Mouse (Mus musculus): ENCODE measurements at regions not wholly inside any gene's neighbourhood (a gene's known extent, or its start where the extent isn't known, plus 50 kb on each side); places are given as distances from the start of the nearest gene placed in this dataset.

DNA sequence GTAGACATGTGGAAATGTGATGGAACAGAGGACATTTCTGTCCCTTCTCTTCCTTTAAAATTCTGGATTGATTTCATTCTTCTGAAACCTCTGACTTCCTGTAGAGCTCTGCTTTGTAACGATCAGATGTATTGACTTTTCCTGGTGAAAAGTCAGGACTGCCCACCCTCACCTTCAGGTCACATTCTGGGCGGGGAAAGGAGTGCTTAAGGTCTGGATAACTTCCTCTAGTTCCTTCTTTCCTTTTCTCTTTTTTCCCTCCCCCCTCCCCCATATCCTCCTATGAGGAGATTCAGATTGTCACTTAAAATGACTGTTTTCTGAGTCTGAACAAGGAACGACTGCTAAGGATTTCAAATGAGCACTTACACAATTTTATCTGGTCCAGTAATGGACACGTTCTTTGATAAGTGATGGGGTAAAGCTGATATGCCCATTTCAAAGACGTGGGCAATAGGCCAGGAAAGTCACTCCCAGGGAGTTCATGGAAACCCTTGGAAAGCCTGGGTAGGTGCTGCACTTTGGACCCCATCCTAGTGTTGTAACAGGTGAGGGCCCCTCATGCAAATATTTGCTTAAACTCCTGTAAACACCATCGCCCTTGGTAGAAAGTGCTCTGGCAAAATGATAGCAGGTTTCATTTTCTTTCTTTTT, 186.9 kb upstream of the Marcks start:
- no peak for TF ChIP-seq CTCF (IDR thresholded peaks at IDR 0.05)
- in situ Hi-C loops (cut with MboI; ENCODE audit: low pct_unique_long_range_greater_than_20kb), result no loop called here
- DNase-seq (ENCODE audit: low read depth, low spot score) (no peak), ATAC-seq (no peak)
- ChIA-PET POLR2A (no interaction called here), CTCF (interaction anchor here (1.7 kb wide), 1 partner anchor 33 kb away, joined by 5 read pairs; no protein-coding TSS in a partner anchor)
- no peaks in the 10 kb centered on the region for H3K27me3 ChIP-seq

DNA sequence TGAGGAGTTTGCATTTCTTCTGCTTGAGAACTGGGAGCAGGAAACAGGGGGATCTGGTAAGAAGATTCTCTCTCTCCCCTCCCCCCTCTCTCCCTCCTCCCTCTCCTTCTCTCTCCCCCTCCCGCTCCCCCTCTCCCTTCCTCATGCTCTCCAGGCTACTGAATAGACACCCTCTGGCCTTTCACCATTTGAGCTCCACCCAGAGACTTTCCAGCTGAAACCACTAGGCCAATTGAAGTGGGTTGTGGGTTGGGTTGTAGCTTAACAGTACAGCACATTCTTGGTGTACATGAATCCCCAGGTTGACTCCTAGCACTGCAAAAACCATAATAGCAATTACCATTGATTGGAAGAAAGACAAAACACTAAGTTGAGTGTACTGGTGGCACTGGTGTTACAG, 185.0 kb upstream of the Marcks start:
- DNase-seq (ENCODE audit: low read depth, low spot score) (no peak), ATAC-seq (no peak)
- H3K27me3 ChIP-seq, result no peaks in the 10 kb centered on the region
- ChIA-PET CTCF (interaction anchor here (1.0 to 1.7 kb wide), 5 partner anchors 8 to 35 kb away, joined by 3 to 5 read pairs (median 3); no protein-coding TSS in a partner anchor), POLR2A (interaction anchor here (1.0 kb wide), 1 partner anchor 11 kb away, joined by 9 read pairs; no protein-coding TSS in a partner anchor)
- no peak for TF ChIP-seq CTCF (IDR thresholded peaks at IDR 0.05)
- in situ Hi-C loops (cut with MboI; ENCODE audit: low pct_unique_long_range_greater_than_20kb), result no loop called here

DNA sequence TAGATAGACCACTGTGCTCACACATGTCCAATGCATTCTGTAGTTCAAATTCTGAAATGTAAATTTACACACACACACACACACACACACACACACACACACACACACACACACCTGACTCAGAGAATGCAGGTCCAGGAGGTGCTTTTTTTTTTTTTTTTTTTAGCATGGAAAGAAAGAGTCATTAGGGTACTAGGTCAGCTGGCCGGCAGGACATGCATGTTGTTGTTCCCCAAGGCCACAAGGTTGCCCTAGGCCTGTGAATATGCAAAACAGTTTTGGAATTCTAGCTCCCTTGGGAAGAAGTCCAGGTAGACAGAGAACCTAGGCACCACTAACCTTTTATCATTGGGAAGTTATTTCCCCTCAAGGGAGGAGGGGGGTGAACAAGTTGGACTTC, 184.1 kb upstream of the Marcks start:
- no peaks in the 10 kb centered on the region for H3K27me3 ChIP-seq
- CTCF ChIA-PET, result interaction anchor here (1.2 to 1.5 kb wide), 2 partner anchors 9 to 13 kb away, joined by 3 read pairs; no protein-coding TSS in a partner anchor
- POLR2A ChIA-PET, result interaction anchor here (0.7 to 1.0 kb wide), 2 partner anchors 12 to 41 kb away, joined by 7 to 9 read pairs; no protein-coding TSS in a partner anchor
- TF ChIP-seq CTCF (IDR thresholded peaks at IDR 0.05), result no peak
- DNase-seq (ENCODE audit: low read depth, low spot score) (no peak), ATAC-seq (no peak)
- in situ Hi-C loops (cut with MboI; ENCODE audit: low pct_unique_long_range_greater_than_20kb), result no loop called here

DNA sequence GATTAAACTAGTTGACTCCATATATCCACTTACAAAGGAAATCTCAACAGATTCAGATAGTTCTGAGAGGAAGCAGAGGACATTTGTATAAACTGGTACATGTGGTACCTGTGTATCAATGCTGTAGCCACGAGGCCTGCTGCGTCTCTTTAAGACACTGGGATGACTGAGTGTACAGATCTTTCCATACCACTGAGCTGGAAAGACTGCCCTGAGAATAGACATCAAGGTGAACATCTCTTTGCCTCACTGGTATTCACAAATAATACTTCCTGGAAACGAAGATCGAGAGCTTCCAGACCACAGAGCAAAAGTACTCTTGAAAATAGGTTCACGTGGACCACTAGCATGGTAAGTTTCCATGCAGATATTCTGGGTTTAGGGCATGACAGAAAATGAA, 183.6 kb upstream of the Marcks start:
- CTCF ChIA-PET, result interaction anchor here (1.5 kb wide), 1 partner anchor 13 kb away, joined by 3 read pairs; no protein-coding TSS in a partner anchor
- in situ Hi-C loops (cut with MboI; ENCODE audit: low pct_unique_long_range_greater_than_20kb), result no loop called here
- POLR2A ChIA-PET, result no interaction called here
- ATAC-seq (no peak), DNase-seq (ENCODE audit: low read depth, low spot score) (no peak)
- H3K27me3 ChIP-seq, result no peaks in the 10 kb centered on the region
- no peak for TF ChIP-seq CTCF (IDR thresholded peaks at IDR 0.05)

DNA sequence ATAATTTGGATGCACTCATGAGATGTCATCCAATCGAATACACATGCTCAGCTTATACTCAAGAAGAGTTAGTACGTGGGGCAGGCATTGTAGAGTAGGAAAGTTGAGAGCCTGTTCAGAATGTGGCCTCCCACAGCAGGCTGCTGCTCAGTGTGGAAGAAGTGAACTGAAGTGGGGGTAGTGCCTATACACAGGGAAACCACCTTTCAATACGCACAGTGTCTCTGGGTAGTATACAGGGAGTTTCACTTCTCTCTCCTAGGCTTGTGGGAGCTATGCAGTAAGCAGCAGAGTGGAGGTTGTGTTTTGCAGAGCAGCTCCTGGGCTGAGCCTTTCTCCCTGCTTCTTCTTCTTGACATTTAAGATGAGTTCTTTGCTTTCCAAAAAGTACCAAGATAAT, 182.5 kb upstream of the Marcks start:
- in situ Hi-C loops (cut with MboI; ENCODE audit: low pct_unique_long_range_greater_than_20kb), result no loop called here
- ChIA-PET POLR2A (interaction anchor here (0.6 kb wide), 1 partner anchor 14 kb away, joined by 4 read pairs; no protein-coding TSS in a partner anchor), CTCF (no interaction called here)
- ATAC-seq, result no peak
- no peak for TF ChIP-seq CTCF (IDR thresholded peaks at IDR 0.05)
- no peak for DNase-seq (ENCODE audit: low read depth, low spot score)
- no peaks in the 10 kb centered on the region for H3K27me3 ChIP-seq

DNA sequence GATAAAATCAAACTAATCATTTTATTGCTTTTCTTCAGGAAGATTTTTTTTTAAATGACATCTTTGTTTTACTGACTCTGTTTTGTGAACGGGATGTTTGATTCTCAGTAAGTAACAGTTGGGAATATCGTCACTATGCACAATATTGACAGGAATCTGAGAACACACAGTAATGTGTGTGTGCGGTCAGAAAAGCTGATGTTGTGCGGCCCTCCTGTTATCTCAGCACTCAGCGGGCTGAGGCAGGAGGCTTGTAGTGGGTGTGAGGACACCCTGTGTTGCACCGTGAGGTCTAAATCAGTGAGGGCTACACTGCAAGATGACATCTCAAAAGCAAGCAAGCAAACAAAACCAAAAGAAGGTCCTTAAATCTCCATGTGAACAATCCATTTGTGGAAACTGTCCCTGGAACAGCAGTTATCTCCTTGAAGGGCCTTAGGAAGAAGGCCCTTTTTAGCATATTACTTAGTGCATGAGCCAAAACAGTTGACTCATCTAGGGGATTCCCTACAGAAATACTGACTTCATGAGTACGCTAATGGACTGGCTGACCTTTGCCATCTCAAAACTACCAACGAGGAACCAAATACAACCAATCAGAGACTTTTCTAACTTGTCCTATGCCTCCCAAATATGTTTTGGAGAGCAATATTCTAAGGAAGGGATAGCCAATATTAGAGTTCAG, 181.2 kb upstream of the Marcks start:
- POLR2A ChIA-PET, result no interaction called here
- CTCF ChIA-PET, result no interaction called here
- TF ChIP-seq CTCF (IDR thresholded peaks at IDR 0.05), result no peak
- ATAC-seq, result peak; percentile 38
- H3K27me3 ChIP-seq, result no peaks in the 10 kb centered on the region
- in situ Hi-C loops (cut with MboI; ENCODE audit: low pct_unique_long_range_greater_than_20kb), result no loop called here
- no peak for DNase-seq (ENCODE audit: low read depth, low spot score)

DNA sequence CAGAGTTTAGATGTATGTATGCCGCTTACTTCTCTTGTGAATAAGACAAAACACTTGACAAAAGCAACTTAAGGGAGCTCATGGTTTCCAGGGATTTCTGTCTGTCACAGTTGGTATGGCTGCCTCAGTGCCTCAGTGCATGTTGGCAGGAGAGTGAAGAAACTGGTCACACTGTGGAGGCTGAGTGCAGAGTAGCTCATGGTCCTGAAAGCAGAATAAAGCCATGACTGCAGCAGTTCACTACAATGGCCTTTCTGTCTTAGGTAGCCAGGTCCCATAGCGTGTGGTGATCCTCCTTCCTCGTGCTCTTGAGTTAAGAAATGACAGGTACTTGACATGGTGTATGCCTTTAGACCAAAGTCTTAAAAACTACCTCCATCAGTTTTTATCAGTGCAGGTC, 178.0 kb upstream of the Marcks start:
- POLR2A ChIA-PET, result no interaction called here
- H3K27me3 ChIP-seq, result no peaks in the 10 kb centered on the region
- CTCF ChIA-PET, result no interaction called here

DNA sequence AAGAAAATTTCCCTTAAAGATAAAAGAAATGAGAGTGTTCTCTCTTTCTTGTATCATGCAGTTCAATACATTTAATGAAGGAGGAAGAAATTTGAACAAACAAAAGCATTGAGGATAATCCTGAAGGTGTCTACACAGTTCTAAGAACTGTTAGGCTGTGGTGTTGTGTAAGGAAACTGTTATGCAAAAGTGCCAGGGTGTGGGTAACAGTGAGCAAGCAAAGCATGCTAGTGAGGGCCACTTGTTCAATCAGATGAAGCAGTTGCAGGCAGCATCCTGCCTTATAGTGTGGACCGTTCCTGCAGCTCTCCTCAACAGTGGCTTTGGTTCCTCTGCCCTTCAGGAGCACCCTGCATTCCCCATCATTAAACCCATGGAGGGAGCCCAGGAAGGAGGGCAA, 177.1 kb upstream of the Marcks start:
- in situ Hi-C loops (cut with MboI; ENCODE audit: low pct_unique_long_range_greater_than_20kb), result no loop called here
- ChIA-PET POLR2A (no interaction called here), CTCF (no interaction called here)
- TF ChIP-seq CTCF (IDR thresholded peaks at IDR 0.05), result no peak
- no peaks in the 10 kb centered on the region for H3K27me3 ChIP-seq
- DNase-seq (ENCODE audit: low read depth, low spot score) (no peak), ATAC-seq (no peak)

More for the DNA sequence above, 178.0 kb upstream of the Marcks start:
- DNase-seq (ENCODE audit: low read depth, low spot score) (no peak), ATAC-seq (no peak)
- TF ChIP-seq CTCF (IDR thresholded peaks at IDR 0.05), result no peak
- in situ Hi-C loops (cut with MboI; ENCODE audit: low pct_unique_long_range_greater_than_20kb), result no loop called here

DNA sequence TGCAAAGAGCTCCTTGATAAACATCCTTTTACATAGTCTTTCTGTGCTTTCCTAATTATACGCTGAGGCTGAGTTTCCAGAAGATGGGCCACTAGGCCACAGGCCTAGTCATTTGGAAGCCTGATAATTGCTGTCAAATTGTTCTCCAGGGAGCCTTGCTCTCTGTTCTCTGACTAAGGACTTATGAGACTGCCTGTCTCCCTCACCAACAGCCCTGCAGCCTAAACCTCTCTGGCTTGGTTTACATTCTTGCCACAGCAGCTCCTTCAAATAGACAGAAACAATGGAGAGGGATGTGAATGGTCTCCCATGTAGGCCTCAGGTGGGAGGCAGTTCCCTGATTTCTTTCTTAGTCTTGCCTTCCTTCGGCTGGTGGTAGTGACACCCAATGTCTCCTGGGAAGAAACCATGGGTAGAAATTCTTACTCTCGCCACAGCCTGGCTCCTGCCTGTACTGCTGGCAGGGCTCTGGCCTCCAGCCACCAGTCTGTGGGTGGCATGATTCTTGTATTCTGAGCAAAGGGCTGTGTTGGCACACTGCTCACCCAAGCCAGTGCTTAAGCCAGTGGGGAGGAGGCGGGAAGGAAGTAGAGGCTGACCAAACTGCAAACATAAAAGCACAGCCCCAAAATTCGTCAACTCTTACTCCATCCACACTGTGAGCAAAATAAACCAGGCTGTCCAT, 176.2 kb upstream of the Marcks start:
- DNase-seq (ENCODE audit: low read depth, low spot score), result peak; percentile 55

DNA sequence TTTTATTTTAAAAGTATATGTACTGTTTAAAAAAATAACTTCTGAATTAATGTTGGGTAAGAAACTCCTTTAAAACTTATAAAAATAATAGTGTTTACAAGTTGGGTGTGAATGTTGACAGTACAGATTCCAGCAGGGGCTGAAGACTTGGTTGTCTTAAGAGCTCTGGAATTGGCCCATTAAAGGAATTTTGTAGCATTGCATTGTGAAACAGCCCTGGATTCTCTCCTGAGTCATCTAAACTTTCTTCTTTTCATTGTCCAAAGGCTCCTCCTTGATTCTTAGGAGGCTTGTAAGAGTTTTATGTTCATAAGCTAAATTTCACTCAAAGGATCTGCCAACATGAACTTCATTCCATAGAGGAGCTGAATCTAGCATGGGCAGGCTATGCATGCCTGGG, 174.7 kb upstream of the Marcks start:
- DNase-seq (ENCODE audit: low read depth, low spot score) (no peak), ATAC-seq (no peak)
- in situ Hi-C loops (cut with MboI; ENCODE audit: low pct_unique_long_range_greater_than_20kb), result no loop called here
- ChIA-PET CTCF (no interaction called here), POLR2A (no interaction called here)
- no peaks in the 10 kb centered on the region for H3K27me3 ChIP-seq
- no peak for TF ChIP-seq CTCF (IDR thresholded peaks at IDR 0.05)

More for the DNA sequence above, 176.2 kb upstream of the Marcks start:
- peak; percentile 98 for ATAC-seq
- no peak for TF ChIP-seq CTCF (IDR thresholded peaks at IDR 0.05)
- ChIA-PET POLR2A (interaction anchor here (0.6 kb wide), 1 partner anchor 229 kb away, joined by 3 read pairs; no protein-coding TSS in a partner anchor), CTCF (no interaction called here)
- no peaks in the 10 kb centered on the region for H3K27me3 ChIP-seq
- in situ Hi-C loops (cut with MboI; ENCODE audit: low pct_unique_long_range_greater_than_20kb), result no loop called here
